Mouse (Mus musculus) liver, adult 2 months (tissue): ENCODE data around the gene Hes3. TPM values are rescaled to one million over a fixed set of nuclear protein-coding genes. Genes with fewer than 3 reads are reported as not detected.

Experiments
- DNase-seq: peaks from one replicate; pipeline ENCODE4 v3.0.0-alpha.2; 2011; ENCODE audit warnings: low read depth, low spot score; ENCODE audit errors: extremely low read depth
- H3K27ac ChIP-seq: fragments of 200-500 bp; replicated peaks from 2 replicates; pipeline ENCODE4 v1.5.1; 2012; ENCODE audit warnings: low read depth, mild to moderate bottlenecking, control low read depth, inconsistent platforms, low read length; ENCODE audit not compliant: insufficient read depth
- H3K27me3 ChIP-seq: fragments of 200-500 bp; 2 replicates; pipeline ENCODE4 v1.6.1; 2012; ENCODE audit warnings: mild to moderate bottlenecking, moderate library complexity, low read length, inconsistent platforms; ENCODE audit not compliant: control insufficient read depth, insufficient read depth
- H3K36me3 ChIP-seq: fragments of 200-500 bp; 2 replicates; pipeline ENCODE4 v1.6.1; 2012; ENCODE audit warnings: low read length, inconsistent platforms; ENCODE audit not compliant: control insufficient read depth, insufficient read depth
- H3K4me1 ChIP-seq: fragments of 200-500 bp; 2 replicates; pipeline ENCODE4 v1.6.1; 2011; ENCODE audit warnings: low read length; ENCODE audit not compliant: control insufficient read depth, insufficient read depth
- H3K4me3 ChIP-seq: fragments of 200-500 bp; 2 replicates; pipeline ENCODE4 v1.5.1; 2011; ENCODE audit warnings: low read depth, mild to moderate bottlenecking, control low read depth, low read length, moderate library complexity; ENCODE audit not compliant: insufficient read depth
- H3K79me2 ChIP-seq: fragments of 200-500 bp; 2 replicates; pipeline ENCODE4 v1.6.1; 2012; ENCODE audit warnings: inconsistent platforms, mild to moderate bottlenecking, low read length, moderate library complexity; ENCODE audit not compliant: control insufficient read depth, insufficient read depth
- H3K9ac ChIP-seq: fragments of 200-500 bp; 2 replicates; pipeline ENCODE4 v1.6.1; 2012; ENCODE audit warnings: low read depth, mild to moderate bottlenecking, control low read depth, inconsistent platforms, low read length
- CTCF ChIP-seq: fragments of 200-500 bp; IDR thresholded peaks from 2 replicates; pipeline ENCODE4 v1.5.1; 2011; ENCODE audit warnings: low read depth, low read length, control low read depth
- POLR2A ChIP-seq: fragments of 200-500 bp; IDR thresholded peaks from 2 replicates; pipeline ENCODE4 v1.6.1; 2011; ENCODE audit warnings: low read length, control low read depth; ENCODE audit not compliant: insufficient read depth; ENCODE audit errors: extremely low read depth
- WGBS: fragments of 180-500 bp; shearing (Covaris S2); methylation state at CpG from one replicate; pipeline ENCODE4 v1.1.7; 2018; 5-methylcytosine and 5-hydroxymethylcytosine counted together
- polyA plus RNA-seq: library from polyadenylated mRNA; depleted of rRNA; stranded (reverse); fragments of >200 nt; gene quantifications from 2 replicates; pipeline ENCODE4 v1.2.3, GENCODE M21; 2012
- total RNA-seq: library from RNA; depleted of rRNA; stranded (reverse); fragments of >200 nt; gene quantifications from 2 replicates; pipeline ENCODE4 v1.2.3, GENCODE M21; 2014

Hes3 gene
- total and polyA plus RNA-seq, 2 experiments: not detected

- H3K4me3 ChIP-seq: no peak overlapping the region
- TF ChIP-seq CTCF (no peak), POLR2A (no peak)
- no peaks in the 10 kb centered on the region for H3K79me2 ChIP-seq
- WGBS: 96% methylated on average over 12 of the region's 12 CpGs
- peaks cover 16% of the 10 kb centered on the region; the same call in 1 of the 2 replicates for H3K36me3 ChIP-seq
- H3K27me3 ChIP-seq: peaks cover 2% of the 10 kb centered on the region; the same call in 1 of the 2 replicates
- DNase-seq: no peak
- no peak overlapping the region for H3K9ac ChIP-seq
- H3K27ac ChIP-seq: no peak overlapping the region
- no peaks in the 10 kb centered on the region for H3K4me1 ChIP-seq
Measured at GRCm38 (mm10) chr4:152333587-152333986, 42.1 kb upstream of the Hes3 start.

GRCm38 (mm10) chr4:152332952-152333351 lies 41.5 kb upstream of the Hes3 start:
- DNase-seq: peak; percentile 17
- H3K27me3 ChIP-seq: no peaks in the 10 kb centered on the region
- H3K27ac ChIP-seq: no peak overlapping the region
- H3K4me1 ChIP-seq: no peaks in the 10 kb centered on the region
- no peak overlapping the region for H3K9ac ChIP-seq
- WGBS: 39% methylated on average over 2 of the region's 2 CpGs
- H3K79me2 ChIP-seq: no peaks in the 10 kb centered on the region
- H3K36me3 ChIP-seq: peaks cover 16% of the 10 kb centered on the region; the same call in 1 of the 2 replicates
- no peak overlapping the region for H3K4me3 ChIP-seq
- TF ChIP-seq POLR2A (no peak), CTCF (peak; percentile 95)

- peaks cover 16% of the 10 kb centered on the region; the same call in 1 of the 2 replicates for H3K36me3 ChIP-seq
- no peak overlapping the region for H3K4me3 ChIP-seq
- WGBS: 85% methylated on average over 6 of the region's 6 CpGs
- H3K79me2 ChIP-seq: peaks cover 13% of the 10 kb centered on the region; the same call in 1 of the 2 replicates
- H3K27me3 ChIP-seq: no peaks in the 10 kb centered on the region
- H3K9ac ChIP-seq: no peak overlapping the region
- no peak overlapping the region for H3K27ac ChIP-seq
- peak; percentile 67 for TF ChIP-seq CTCF
- no peak for TF ChIP-seq POLR2A
- peaks cover 10% of the 10 kb centered on the region for H3K4me1 ChIP-seq
- DNase-seq: no peak
Measured at GRCm38 (mm10) chr4:152328691-152329090, 37.2 kb upstream of the Hes3 start.

DNA sequence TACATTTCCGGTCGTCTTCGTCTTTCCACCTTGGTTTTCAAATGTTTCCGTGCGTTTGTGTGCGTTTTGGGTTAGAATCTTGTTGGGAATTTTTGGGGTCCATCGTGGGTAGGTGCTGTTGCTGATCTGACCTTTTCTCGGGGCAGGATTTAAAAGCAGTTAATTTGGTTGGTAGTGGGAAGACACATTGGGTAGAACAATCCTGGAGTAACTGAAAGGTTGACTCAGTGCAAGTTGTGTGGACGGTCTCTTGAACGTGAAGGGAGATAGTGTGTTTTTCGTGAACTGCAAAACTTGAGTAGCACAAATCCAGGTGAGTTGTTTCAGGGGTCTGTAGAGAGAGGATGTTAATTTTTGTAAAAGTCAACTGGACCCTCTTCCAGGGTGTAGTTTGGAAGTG lies 35.1 kb upstream of the Hes3 start:
- peaks cover 7% of the 10 kb centered on the region; the same call in 1 of the 2 replicates for H3K36me3 ChIP-seq
- WGBS: 1% methylated on average over 11 of the region's 11 CpGs
- H3K9ac ChIP-seq: peak overlapping the region; percentile 80
- TF ChIP-seq CTCF: no peak
- TF ChIP-seq POLR2A: no peak
- H3K79me2 ChIP-seq: peaks cover 13% of the 10 kb centered on the region; the same call in 1 of the 2 replicates
- H3K4me3 ChIP-seq: peak overlapping the region; percentile 74
- no peak for DNase-seq
- no peak overlapping the region for H3K27ac ChIP-seq
- no peaks in the 10 kb centered on the region for H3K27me3 ChIP-seq
- peaks cover 10% of the 10 kb centered on the region for H3K4me1 ChIP-seq

GRCm38 (mm10) chr4:152325574-152326411 lies 34.3 kb upstream of the Hes3 start, which contains the start of gene Rpl22:
Gene Rpl22, plus strand, starts transcription at chr4:152325742.
- Histone ChIP-seq H3K27ac (peak within 1 kb of the TSS; percentile 46), H3K79me2 (peaks cover 13% of the 10 kb centered on the region; the same call in 1 of the 2 replicates), H3K36me3 (peaks cover 7% of the 10 kb centered on the region; the same call in 1 of the 2 replicates), H3K4me1 (peaks cover 10% of the 10 kb centered on the region), H3K27me3 (no peaks in the 10 kb centered on the region), H3K4me3 (peak within 1 kb of the TSS; percentile 74), H3K9ac (peak within 1 kb of the TSS; percentile 80)
- no peak for TF ChIP-seq CTCF
- peak; percentile 66; the same call in 1 of the 2 replicates for TF ChIP-seq POLR2A
- under 1% methylated on average over 69 of the region's 70 CpGs for WGBS
- DNase-seq: peak; percentile 97
